Mouse (Mus musculus) hematopoietic stem cell, adult 5-6 weeks (primary cell): Measurements from ENCODE around the gene Rhof. TPM values are rescaled to one million over a fixed set of nuclear protein-coding genes. Genes with fewer than 3 reads are reported as not detected.

Source experiments
- ATAC-seq, 2 experiments: fragments of 125-278 bp in 1 of 2; replicated peaks in 1 of 2; 2 replicates each; pipeline ENCODE4 v1.8.0; 2016 to 2017; ENCODE audit warnings: inconsistent platforms in 2 of 2, mild to moderate bottlenecking in 2 of 2, moderate number of reproducible peaks in 2 of 2, low read depth in 1 of 2, moderate TSS enrichment in 1 of 2; ENCODE audit not compliant: low FRiP score in 2 of 2, poor library complexity in 2 of 2, severe bottlenecking in 2 of 2, insufficient read depth in 1 of 2, low TSS enrichment in 1 of 2
- total RNA-seq: library from RNA; stranded (forward); fragments of 172-1452, 232-1000 nt; gene quantifications from 2 replicates; pipeline ENCODE4 v1.2.3, GENCODE M21; 2017

The Rhof gene
- 7.1 and 12.3 TPM in 2 replicates for total RNA-seq

DNA sequence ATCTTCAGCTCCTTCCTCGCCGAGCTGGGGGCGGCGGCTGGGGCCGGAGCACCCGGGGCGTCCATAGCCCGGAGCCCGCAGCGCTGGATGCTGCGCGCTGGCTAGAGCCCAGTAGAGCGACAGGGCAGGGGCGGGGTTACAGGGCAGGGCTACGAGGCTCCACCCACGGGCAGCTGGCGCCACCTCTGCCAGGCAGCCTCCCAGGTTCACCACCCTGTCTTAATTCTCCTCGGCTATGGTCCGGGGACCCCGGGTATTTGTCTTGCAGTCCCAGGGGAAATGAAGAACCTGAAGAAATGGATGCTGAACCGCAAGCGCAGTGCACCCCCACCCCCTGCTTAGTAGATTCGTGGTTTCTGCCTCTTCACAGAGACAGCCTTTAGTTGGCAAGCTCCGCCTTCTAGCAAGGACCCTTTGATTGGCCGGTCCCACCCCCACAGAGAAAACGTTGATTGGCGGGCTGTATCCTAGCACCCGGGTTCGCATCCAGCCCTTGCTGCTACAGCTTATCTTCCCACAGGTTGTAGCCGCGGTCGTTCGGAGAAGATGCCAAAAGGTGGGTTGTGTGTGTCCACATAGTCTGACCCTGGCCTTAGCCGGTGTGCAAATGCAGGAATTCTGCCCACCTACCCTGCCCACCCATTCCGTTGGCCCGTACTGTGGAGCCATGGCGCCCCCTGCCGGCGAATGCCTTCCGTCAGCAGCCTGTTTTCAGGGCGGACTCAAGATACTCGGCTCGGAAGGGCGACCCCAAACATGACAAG, at the start of gene Rhof:
Gene Rhof, minus strand, starts transcription at position 385 of the 764 bp plus-strand sequence.
- ATAC-seq = peak; percentile 44 to 48

GRCm38 (mm10) chr5:123181536-123181935, 49.0 kb upstream of the Rhof start:
- ATAC-seq = no peak

DNA sequence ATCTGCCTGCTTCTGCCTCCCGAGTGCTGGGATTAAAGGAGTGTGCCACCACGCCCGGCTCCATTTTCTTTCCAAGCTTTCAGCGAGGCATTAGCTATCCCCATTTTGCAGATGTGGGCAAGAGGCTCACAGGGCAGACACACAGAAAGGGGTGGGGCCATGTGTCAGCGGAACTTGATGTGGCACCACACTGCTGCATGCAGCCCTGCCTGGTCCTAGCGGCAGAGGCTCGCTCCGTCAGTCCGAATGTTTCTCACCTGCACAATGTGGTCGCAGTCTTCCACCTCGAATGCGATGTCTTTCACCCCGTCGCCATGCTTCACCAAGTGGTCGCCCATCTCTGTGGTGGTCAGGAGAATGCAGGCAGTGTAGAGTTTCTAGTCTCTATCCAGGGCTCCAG, 47.9 kb upstream of the Rhof start:
- no peak for ATAC-seq

DNA sequence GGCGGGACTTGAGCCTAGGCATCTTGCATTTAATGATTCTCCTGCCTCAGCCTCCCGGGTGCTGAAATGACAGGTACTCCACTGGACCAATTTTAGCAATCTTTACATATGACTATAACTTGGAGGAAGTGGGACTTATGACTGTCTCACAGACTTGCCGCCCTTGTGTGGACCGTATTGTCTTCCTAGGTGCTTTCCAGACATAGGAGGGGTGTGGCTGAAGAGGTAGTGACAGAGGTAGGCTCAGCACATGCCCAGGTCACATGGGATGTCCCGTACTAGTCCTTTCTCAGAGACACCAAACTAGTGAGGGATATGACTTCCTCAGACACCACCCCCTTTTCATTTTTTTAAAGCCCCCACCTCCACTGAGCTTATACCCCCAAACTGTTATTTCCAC, 46.3 kb upstream of the Rhof start:
- ATAC-seq = no peak

DNA sequence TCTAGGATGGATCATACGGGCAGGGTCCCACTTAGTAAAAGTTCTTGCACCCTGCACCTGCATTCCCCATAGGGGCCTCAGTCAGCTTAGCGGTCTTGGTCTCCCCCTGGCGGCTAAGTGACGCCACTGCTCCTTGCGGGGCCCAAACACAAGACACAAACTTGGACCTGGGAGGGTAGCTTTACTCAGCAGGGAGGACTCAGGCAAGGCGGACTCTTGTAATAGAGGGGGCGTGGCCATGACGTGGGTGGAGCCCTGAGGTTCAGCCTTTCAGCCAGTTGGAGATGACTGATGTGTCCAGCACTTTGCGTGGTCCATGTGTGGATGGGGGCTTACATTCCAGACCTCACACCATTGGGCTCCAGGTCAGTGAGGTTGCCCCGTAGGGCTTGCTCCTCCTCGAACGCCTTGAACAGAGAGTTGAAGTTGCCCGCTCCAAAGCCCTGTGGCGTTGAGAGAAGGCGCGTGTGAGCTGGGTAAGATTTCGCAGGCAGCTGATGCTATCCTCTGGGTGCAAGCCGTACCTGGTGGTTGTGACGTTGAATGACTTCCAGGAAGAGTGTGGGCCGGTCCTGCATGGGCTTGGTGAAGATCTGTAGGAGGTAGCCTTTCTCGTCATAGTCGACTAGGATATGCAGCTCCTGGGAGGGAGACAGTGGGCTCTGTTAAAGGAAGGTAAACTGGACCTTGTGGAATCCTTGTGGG, 39.3 kb upstream of the Rhof start:
- peak; percentile 83 to 91 for ATAC-seq

GRCm38 (mm10) chr5:123170365-123170764, 37.9 kb upstream of the Rhof start:
- ATAC-seq = no peak

- no peak for ATAC-seq
Measured at GRCm38 (mm10) chr5:123169284-123169683, 36.8 kb upstream of the Rhof start, which contains the start of gene Psmd9. TSS of gene Psmd9 (plus strand) at chr5:123169413.

- ATAC-seq = no peak
Measured at GRCm38 (mm10) chr5:123167591-123167990, 35.1 kb upstream of the Rhof start.

GRCm38 (mm10) chr5:123166437-123166836, 33.9 kb upstream of the Rhof start:
- ATAC-seq = no peak

DNA sequence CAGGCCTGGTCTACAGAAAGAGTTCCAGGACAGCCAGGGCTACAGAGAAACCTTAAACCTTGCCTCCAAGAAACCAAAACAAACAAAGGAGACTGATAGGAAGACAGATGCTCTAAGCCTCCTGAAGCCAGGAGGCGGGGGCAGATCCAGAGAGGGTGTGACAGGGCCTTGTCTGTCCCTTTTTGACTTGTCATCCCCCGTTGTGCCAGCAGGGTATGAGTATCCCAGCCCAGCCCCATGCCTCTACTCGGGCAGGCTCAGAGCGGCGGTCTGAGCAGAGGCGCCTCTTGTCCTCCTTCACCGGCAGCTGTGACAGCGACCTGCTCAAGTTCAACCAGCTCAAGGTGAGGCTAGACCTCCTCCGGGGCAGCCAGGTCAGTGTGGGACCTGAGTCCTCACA, 30.4 kb upstream of the Rhof start:
- ATAC-seq = no peak

DNA sequence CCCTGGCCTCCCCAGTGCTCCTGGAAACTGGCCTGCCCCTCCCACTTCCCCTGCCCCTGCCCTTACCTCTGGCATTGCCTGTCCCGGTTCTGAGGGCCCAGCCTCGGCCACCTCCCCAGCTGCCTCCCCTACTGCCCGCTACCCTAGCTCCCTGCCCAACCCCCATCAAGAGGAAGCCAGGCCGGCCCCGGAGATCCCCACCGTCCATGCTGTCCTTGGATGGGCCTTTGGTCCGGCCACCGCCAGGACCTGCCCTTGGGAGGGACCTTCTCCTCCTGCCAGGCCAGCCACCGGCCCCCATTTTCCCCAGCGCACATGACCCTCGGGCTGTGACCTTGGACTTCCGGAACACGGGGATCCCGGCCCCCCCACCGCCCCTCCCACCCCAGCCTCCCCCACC, 27.8 kb upstream of the Rhof start:
- no peak for ATAC-seq

GRCm38 (mm10) chr5:123159866-123160265, 27.4 kb upstream of the Rhof start:
- ATAC-seq = no peak

DNA sequence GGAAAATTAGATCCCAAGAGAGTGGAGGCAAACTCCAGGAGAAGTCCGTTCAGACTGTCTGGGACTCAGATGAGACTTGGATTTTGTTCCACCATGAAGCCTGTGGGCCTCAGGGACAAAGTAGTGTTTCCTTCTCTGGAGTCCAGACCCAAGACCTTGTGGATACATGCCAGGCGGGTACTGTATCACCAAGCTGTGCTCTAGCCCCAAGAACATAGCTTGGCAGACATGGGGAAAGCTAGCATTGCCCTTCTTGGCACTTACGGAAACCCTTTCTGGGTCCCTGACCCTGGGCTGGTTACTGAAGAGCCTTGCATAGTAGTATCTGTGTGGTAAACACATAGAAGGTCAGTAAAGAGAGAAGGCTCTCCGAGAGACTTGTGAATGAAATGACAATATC, 27.0 kb upstream of the Rhof start:
- ATAC-seq = no peak

- no peak for ATAC-seq
Measured at GRCm38 (mm10) chr5:123157972-123158371, 25.5 kb upstream of the Rhof start.

- ATAC-seq = no peak
Measured at GRCm38 (mm10) chr5:123156763-123157162, 24.3 kb upstream of the Rhof start.

- peak; percentile 50 to 53 for ATAC-seq
Measured at GRCm38 (mm10) chr5:123155425-123155824, 22.9 kb upstream of the Rhof start.

DNA sequence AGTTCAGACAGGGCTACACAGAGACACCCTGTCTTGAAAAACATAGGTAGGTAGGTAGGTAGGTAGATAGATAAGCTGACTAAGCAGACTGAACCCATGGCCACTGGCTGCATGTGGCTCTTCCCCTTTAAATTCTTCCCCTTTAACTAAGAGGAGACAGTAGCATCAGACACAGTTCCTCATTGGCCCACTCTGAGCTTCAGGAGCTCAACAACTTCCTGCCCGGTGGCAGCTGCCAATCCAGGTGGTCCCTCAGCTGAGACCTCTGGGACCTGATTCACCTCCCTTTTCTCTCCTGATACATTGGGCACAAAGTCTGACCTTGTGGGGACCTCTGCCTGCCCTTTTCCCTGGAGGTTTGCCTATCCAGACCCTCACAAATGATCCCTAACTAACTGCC, 20.4 kb upstream of the Rhof start:
- no peak for ATAC-seq

DNA sequence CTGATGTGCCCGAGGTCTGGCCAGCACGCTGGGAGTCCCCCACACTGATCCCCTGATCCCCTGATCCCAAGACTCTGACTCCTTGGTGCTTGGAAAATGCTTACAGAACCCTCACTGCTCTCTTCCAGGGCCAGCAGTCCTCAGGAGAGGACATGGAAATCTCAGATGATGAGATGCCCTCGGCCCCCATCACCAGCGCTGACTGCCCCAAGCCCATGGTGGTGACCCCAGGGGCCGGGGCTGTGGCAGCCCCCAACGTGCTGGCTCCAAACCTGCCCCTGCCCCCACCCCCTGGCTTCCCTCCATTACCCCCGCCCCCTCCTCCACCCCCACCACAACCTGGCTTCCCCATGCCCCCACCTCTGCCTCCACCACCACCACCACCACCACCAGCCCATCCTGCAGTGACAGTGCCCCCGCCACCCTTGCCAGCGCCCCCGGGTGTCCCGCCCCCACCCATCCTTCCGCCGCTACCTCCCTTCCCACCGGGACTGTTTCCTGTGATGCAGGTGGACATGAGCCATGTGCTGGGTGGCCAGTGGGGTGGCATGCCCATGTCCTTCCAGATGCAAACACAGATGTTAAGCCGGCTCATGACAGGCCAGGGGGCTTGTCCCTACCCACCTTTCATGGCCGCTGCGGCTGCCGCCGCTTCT, 19.3 kb upstream of the Rhof start:
- ATAC-seq = no peak
